Mouse (Mus musculus): ENCODE measurements at regions not wholly inside any gene's neighbourhood (a gene's known extent, or its start where the extent isn't known, plus 50 kb on each side); places are given as distances from the start of the nearest gene placed in this dataset.

DNA sequence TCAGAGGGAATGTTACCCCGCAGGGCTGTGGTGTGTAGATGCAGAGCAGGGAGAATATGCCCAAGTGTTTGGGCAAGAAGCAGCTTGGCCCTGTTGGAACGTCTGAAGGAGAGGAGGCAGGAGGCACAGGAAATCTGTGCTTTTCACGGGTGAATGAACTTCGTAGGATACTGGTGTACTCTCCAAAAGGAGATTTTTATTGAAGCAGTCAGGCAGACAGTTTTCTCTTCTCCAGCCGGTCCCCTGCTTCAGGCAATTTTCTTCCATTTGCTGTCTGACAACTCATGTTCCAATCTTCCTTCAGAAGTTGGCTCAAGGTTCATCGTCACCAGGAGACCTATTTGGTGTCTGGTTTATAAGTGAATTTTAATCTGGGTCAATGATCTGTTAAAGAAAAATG, 103.0 kb upstream of the Ubash3b start:
- TF ChIP-seq CTCF (IDR thresholded peaks at IDR 0.05; ENCODE audit: low read depth, low read length), result no peak
- no peak for TF ChIP-seq GATA1 (IDR thresholded peaks at IDR 0.05; ENCODE audit: borderline replicate concordance, low read length)
- TF ChIP-seq TAL1 (conservative IDR thresholded peaks at IDR 0.05; ENCODE audit: low read depth, low read length), result no peak

Measured in G1E (cell line).